Mouse (Mus musculus): Measurements from ENCODE around the gene Clock.
A peak's percentile ranks its signal among the peaks of the same experiment; 100 is the strongest.

Gene Clock

DNA sequence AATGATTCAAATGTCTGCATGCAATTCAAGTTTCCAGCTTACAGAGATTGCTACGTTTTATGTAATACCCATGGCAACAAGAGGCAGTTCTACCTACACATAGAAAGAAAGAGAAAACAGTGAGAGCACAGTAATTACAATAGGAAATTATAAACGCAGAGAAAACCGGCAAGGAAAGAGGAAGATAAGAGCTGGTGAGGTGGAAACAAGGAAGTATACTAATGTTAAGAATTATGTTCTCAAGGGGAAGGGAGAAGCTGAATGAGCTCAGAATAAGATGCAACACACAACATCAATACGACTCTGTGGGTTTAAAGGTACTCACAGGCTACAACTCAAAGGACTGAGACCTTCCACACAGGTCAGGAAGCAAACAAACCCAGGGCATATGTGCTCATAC is 29.6 kb downstream of the Clock start:
- DNase-seq (ENCODE audit: low spot score), result no peak

DNA sequence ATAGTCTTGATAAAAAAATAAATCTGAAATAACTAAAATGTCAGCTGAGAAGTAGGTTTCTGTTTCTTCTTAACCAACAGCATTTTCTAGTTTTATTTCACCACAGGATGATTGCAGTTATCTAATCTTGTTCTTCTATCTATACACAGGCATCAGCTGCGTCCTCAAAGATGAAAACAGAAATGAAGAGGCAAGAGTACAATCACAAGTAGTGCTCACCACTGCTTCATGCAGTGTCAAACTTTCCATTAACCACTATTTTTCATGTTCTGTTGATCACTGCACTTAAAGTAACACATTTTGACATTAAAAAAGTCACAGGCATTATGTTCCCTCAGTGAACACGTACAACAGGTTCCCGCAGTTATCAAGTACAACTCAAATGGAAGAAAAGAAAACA is 53.6 kb downstream of the Clock start:
- DNase-seq (ENCODE audit: low spot score), result no peak

DNA sequence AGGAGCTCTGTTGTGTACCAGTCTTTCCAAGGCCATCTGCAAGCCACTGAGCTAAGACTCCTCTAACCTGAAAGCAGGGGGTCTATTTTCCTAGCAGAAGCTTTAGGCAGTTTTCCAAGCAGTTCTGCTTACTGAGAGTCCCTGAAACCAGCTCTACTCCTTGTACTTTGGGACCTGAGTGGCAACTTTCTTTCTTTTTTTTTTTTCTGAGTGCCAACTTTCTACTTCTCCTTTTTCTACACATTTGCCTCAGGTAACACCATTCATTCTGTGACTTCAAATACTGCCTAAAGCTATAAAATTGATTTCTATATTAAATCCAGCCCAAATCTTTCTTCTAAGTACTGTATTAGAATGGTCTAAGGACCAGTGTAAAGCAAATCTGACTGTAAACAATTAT is 58.1 kb downstream of the Clock start:
- DNase-seq (ENCODE audit: low spot score), result no peak

DNA sequence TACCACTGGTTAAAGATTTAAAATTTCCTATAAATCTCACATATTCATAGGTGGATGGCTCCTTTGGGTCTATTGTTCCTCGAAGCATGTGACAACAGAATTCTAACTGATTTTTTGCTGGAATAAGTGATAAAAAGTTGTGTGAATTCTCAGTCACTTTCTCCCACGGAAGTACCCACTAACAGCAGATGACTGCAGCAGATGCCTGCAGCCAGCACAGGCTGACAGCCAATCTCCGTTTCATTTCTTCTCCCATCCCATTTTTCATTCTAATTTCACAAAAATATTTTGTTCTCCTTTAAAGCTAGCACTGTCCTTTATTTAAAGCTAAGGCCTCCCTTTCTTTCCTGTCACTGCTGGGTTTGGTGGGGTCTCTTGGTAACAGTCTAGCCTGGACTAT is 59.2 kb downstream of the Clock start:
- DNase-seq (ENCODE audit: low spot score), result no peak

DNA sequence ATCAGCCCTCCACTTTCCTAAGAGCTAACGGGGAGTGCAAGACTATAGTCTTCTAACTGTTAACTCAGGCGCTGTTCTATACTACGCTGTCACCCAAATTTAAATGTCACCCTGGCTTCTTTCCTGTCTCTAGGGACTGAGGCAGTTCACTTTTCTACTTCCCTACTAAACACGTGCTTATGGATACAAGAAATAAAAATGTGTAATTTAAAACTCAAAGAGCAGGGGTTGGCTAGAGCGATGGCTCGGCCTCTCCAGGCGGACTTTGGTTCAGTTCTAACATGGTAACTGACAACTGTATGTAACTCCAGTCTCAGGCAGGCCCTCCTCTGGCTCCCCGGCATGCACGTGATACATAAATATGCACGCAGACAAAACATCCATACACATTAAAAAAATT is 60.2 kb downstream of the Clock start:
- no peak for DNase-seq (ENCODE audit: low spot score)

GRCm38 (mm10) chr5:76243929-76244328 is 60.7 kb downstream of the Clock start:
- DNase-seq (ENCODE audit: low spot score), result no peak

DNA sequence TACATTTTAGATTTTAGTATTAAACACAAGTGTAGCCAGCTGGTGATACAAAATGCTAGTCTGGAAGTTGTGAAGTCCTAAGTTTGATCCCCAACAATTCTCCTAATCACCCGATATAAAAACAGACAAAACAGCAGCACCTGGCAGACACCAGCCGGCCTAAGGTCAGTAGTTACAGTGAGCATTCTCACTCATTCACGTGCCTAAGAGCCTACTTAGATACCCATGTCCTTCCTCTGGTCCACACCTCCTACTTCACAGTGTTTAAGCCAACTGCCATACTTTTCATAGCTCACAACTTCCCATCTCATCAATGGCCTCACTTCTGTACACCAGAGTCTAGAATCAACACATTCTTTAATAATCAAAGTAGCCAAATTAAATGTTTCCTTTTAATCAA is 61.3 kb downstream of the Clock start:
- DNase-seq (ENCODE audit: low spot score), result no peak

DNA sequence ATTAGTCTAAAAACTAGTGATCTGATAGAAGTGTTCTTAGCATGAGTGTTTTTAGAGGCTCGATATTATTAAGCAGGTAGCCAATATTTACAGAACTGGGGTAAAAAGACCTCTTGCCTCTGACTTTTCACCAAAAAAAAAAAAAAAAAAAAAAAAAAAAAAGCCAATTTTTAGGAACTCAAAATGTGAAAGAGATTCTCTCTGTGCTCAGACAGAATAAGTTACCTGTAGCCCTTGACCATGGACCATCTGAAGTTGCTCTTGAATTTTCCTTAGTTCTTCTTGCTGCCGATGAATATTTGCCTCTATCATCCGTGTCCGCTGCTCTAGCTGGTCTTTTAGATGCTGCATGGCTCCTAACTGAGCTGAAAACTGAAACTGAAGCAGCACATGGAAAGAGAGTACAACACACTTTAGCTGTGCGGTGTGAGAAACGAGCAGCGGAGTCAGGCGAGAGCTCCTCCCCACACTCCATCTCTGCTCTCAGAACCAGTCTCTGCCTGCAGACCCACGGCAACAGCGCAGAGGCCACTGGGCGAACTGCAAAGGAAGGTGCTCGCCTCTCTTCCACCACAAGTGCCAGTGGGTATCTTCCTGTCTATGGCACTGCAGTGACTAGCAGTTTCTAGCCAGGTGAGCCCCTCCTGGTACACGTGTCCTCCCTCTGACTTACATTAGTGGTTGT is 73.3 kb downstream of the Clock start:
- no peak for DNase-seq (ENCODE audit: low spot score)

- DNase-seq (ENCODE audit: low spot score), result no peak
Observed at GRCm38 (mm10) chr5:76216691-76217090, 87.9 kb downstream of the Clock start.

- DNase-seq (ENCODE audit: low spot score), result no peak
Observed at GRCm38 (mm10) chr5:76208066-76208465, 96.5 kb downstream of the Clock start.

- DNase-seq (ENCODE audit: low spot score), result no peak
Observed at GRCm38 (mm10) chr5:76205886-76206285, 98.7 kb downstream of the Clock start.

DNA sequence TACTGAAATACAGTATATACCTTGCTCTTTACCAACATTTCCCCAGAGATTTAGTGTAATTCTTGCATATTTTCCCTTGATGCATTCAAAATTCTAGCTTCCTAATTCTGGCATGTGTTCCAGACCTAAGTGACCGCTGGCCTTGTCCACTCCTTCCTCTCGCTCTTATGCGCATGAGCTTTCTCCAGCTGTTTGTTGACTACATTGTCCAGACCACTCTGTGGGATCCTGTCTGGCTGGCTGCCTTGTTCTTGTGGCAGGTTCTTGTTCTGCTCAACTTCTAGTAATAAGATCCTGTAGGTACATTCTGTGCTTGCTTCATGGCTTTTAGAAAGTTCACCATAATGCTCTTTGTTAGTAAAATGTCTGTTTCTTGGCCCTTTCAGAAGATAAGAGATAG is 101.4 kb downstream of the Clock start:
- no peak for DNase-seq (ENCODE audit: low spot score)

DNA sequence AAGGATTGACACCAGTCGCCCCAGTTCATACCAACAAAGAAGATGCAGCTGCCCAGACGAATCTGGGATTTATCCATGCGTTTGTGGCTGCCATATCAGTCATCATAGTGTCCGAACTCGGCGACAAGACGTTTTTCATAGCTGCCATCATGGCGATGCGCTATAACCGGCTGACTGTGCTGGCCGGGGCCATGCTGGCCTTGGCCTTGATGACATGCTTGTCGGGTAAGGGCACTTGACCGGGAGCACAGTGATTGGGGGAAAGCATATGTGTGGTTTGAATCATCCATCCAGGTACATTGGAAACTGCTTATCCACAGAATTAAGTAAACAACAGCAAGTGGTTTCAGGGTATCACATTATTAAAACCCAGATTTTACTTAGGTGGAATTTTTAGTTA is 105.2 kb downstream of the Clock start:
- no peak for DNase-seq (ENCODE audit: low spot score)

DNA sequence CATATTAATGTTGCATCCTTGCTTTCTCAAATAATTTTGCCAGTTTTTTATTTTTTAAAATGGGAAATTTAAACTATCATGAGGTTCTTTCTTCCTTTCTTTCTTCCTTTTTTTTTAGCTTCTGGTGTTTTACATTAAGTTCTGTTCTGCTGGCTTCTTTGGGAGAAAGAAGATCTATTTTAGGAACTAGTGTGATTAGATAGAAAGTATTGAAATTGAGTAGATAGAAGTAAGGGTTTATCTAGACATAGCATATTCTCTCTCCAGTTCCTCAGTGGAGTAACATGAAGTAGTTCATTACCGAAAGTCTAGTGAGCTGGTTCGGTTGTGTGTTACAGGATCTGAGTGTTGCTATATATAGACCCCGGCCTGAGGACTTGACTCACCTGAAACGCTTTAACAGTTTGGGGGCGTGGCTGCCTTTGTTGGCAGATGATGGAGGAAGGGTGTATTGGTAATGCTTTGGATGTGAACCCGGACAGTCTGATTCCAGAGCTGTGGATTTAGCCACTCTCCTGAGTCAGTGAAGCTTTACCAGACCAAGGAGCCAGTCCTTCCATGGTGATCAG is 110.1 kb downstream of the Clock start:
- DNase-seq (ENCODE audit: low spot score), result no peak

DNA sequence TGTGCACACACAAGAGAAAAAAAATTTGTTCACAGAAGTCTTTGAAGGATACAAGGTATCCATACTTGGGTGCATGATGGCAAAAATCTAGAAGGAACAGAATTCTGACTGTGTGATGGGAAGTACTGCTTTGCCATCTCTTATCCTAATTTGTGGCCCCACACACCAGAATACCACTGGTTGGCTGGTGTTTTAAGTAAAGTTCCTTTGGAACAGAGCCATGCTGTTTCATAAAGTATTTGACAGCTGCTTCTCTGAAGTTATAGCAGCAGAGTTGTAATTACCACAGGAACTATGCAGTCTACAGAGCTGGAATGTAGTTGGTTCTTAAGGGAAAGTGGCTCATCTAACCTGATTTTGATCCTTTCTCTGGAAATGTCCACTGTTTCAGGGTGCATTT is 111.5 kb downstream of the Clock start:
- DNase-seq (ENCODE audit: low spot score), result no peak

DNA sequence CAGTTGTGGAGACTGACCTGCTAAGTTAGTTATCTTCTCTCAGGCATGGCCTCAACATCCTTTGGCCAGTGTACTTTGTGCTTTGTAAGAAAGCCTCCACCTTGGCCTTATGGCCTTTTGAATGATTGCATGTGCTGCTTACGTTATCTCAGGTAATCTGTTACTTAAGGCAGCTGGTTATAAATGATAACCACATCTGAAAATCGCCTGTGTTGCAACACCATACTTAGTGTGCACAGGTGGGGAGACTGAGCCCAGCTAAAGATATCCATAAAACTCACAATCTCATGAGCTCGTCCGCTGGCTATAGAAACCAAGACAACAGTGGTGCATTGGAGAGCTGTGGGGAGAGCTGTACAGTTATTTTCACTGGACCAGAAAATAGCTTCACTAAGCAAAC is 114.0 kb downstream of the Clock start:
- DNase-seq (ENCODE audit: low spot score), result no peak

GRCm38 (mm10) chr5:76187885-76188284 is 116.7 kb downstream of the Clock start:
- no peak for DNase-seq (ENCODE audit: low spot score)

GRCm38 (mm10) chr5:76184286-76185080 is 120.1 kb downstream of the Clock start:
- no peak for DNase-seq (ENCODE audit: low spot score)

GRCm38 (mm10) chr5:76183750-76184261 is 120.8 kb downstream of the Clock start, which contains the start of gene Tmem165:
Gene Tmem165 (plus strand): TSS chr5:76183880.
- DNase-seq (ENCODE audit: low spot score), result peak; percentile 81

GRCm38 (mm10) chr5:76183043-76183749 is 121.4 kb downstream of the Clock start:
- DNase-seq (ENCODE audit: low spot score), result no peak

- no peak for DNase-seq (ENCODE audit: low spot score)
Observed at GRCm38 (mm10) chr5:76182326-76182725, 122.3 kb downstream of the Clock start.

DNA sequence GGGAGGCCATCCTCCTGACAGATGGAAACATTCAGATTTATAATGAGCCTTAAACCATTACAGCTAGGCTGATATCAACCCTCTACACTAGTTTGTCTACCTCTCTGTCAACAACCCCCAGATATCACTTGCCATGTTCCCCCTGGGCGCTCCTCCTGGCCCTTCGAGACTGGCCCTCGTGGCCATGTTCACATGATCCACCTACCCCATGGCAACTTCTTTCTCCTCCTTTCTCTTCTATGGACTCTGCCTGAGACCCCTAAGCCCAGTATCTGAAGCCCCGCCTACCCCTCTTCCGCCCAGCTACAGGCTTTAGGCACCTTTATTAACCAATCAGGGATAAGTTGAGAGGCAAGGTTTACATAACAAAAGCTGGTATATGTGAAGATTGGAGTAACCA is 124.8 kb downstream of the Clock start:
- no peak for DNase-seq (ENCODE audit: low spot score)

Measured in layer of hippocampus, adult 9-10 months (tissue).